Mouse (Mus musculus) central nervous system, embryonic 18 days (tissue): ENCODE data around the gene Myh15. TPM values are rescaled to one million over a fixed set of nuclear protein-coding genes. Genes with fewer than 3 reads are reported as not detected.

Experiments
- polyA plus RNA-seq: library from polyadenylated mRNA; depleted of rRNA; stranded (reverse); fragments of >200 nt; gene quantifications from 2 replicates; pipeline ENCODE4 v1.2.3, GENCODE M21; 2012; rRNA removed

Gene Myh15
- polyA plus RNA-seq: 0.06 and 0.09 TPM in 2 replicates

GRCm38 (mm10) chr16:49057186-49057585 is at the start of gene Myh15:
Gene Myh15, plus strand, starts transcription at chr16:49057486.

Other genes with a start within 250 kb of the Myh15 start
- not detected in 2 replicates for gene Retnlb, start 240.6 kb upstream of the Myh15 start, polyA plus RNA-seq
- 0.21 TPM in 1 of 2 replicates, not detected in the other for gene Retnla, start 214.9 kb upstream of the Myh15 start, polyA plus RNA-seq
- gene Retnlg, start 184.9 kb upstream of the Myh15 start, polyA plus RNA-seq: 1.1 TPM in 1 of 2 replicates, not detected in the other
- gene Dzip3, start 63.3 kb upstream of the Myh15 start, polyA plus RNA-seq: 108 and 115 TPM in 2 replicates
- 8.7 and 9.2 TPM in 2 replicates for gene Cip2a, start 63.3 kb upstream of the Myh15 start, polyA plus RNA-seq